Mouse (Mus musculus) lung, postnatal 0 days (tissue): ENCODE measurements at regions not wholly inside any gene's neighbourhood (a gene's known extent, or its start where the extent isn't known, plus 50 kb on each side); places are given as distances from the start of the nearest gene placed in this dataset.

Experiments used
- CTCF ChIP-seq: IDR thresholded peaks from 2 replicates; pipeline ENCODE4 v1.5.1; 2016; ENCODE audit warnings: antibody characterized with exemption, mild to moderate bottlenecking
- EP300 ChIP-seq: IDR thresholded peaks from 2 replicates; pipeline ENCODE4 v1.6.1; 2016; ENCODE audit warnings: antibody characterized with exemption, mild to moderate bottlenecking, control low read depth

DNA sequence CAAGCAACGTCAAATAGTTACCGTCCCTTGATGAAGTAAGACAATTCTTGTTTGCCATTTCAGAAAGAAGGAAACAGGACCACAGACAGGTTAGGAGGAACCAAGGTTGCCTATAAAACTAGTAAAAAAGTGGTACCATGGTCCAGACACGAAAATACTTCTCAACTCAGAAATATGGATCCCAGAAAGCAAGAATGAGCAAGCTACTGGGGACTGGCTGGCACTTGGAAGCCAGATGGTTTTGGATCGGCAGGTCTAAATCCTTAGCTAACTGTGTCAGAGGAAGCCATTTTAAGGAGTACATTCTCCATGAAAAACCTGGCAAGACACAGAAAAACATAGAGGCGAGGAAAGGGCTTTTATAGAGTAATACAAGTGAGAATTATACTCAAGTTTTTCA is 51.9 kb upstream of the Mboat1 start:
- TF ChIP-seq CTCF (no peak), EP300 (no peak)
